Mouse (Mus musculus): ENCODE data around the gene Slc25a18. TPM values are rescaled to one million over a fixed set of nuclear protein-coding genes. Genes with fewer than 3 reads are reported as not detected.
"Not testable (repeated sequence)": the region's sequence is repeated elsewhere in the genome, so short reads cannot be mapped to it uniquely, and the experiment has no call there.

Gene Slc25a18
- polyA plus RNA-seq, 1 experiment from 2014 or later: 0.67 TPM

- H3K27ac ChIP-seq: no peak overlapping the region
Observed at GRCm38 (mm10) chr6:120799581-120800041, 26.2 kb downstream of the Slc25a18 start.

GRCm38 (mm10) chr6:120806999-120807737 is 33.8 kb downstream of the Slc25a18 start:
- H3K9ac ChIP-seq: no peak overlapping the region
- H3K4me1 ChIP-seq: no peaks in the 10 kb centered on the region
- H3K4me3 ChIP-seq: no peak overlapping the region
- H3K27me3 ChIP-seq: no peaks in the 10 kb centered on the region
- peaks cover 94% of the 10 kb centered on the region for H3K36me3 ChIP-seq
- no peak overlapping the region for H3K27ac ChIP-seq
- H3K4me2 ChIP-seq (replicated peaks): no peak overlapping the region
- WGBS: 89% methylated on average over 5 of the region's 5 CpGs
- H3K9me3 ChIP-seq: no peaks in the 10 kb centered on the region
- no peak for ATAC-seq (ENCODE audit: low FRiP score, low read depth)

More at GRCm38 (mm10) chr6:120799581-120800041, 26.2 kb downstream of the Slc25a18 start:
- Histone ChIP-seq H3K9ac (no peak overlapping the region), H3K36me3 (peaks cover 99% of the 10 kb centered on the region), H3K27me3 (no peaks in the 10 kb centered on the region), H3K9me3 (no peaks in the 10 kb centered on the region), H3K4me2 (replicated peaks) (no peak overlapping the region), H3K4me3 (no peak overlapping the region), H3K4me1 (no peaks in the 10 kb centered on the region)
- ATAC-seq (ENCODE audit: low FRiP score, low read depth): no peak
- WGBS: 90% methylated on average over 4 of the region's 4 CpGs

DNA sequence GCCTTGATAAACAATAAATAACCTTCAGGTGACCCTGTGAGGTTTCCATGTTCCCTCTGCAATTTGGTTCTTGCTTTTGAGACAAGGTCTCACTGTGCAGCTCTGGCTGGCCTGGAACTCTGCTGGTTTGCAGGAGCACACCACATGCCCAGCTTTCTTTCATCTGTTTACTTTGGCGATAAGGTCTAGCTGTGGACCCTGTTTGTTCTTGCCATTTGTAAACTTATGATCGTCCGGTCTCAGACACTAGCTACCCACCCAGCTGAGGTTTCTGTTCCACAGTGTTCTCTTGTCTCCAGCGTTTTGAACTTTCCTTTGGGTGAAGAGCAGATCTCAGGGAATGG is 34.3 kb downstream of the Slc25a18 start:
- no peaks in the 10 kb centered on the region for H3K9me3 ChIP-seq
- no peak overlapping the region for H3K9ac ChIP-seq
- no peaks in the 10 kb centered on the region for H3K4me1 ChIP-seq
- H3K36me3 ChIP-seq: peaks cover 88% of the 10 kb centered on the region
- WGBS: 96% methylated on average over 4 of the region's 4 CpGs
- no peak overlapping the region for H3K27ac ChIP-seq
- no peak overlapping the region for H3K4me2 ChIP-seq (replicated peaks)
- no peak overlapping the region for H3K4me3 ChIP-seq
- H3K27me3 ChIP-seq: no peaks in the 10 kb centered on the region
- no peak for ATAC-seq (ENCODE audit: low FRiP score, low read depth)

DNA sequence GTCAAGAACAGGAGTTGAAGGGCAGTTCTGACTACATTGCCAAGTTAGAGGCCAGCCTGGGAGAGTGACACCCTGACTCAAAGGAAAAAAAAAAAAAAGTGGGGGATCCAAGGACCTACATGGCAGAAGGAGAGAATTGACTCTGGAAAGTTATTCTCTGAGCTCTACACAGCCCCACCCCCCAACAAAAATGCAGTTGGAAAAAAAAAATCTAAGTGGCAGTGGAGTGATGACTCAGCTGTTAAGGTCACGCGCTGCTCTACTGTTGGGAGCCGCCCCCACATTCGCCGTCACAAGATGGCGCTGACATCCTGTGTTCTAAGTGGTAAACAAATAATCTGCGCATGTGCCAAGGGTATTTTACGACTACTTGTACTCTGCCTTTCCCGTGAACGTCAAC is 38.6 kb downstream of the Slc25a18 start:
- not testable (repeated sequence) for H3K4me2 ChIP-seq (replicated peaks); H3K9ac ChIP-seq; H3K9me3 ChIP-seq; H3K4me3 ChIP-seq; H3K4me1 ChIP-seq; H3K27ac ChIP-seq; H3K27me3 ChIP-seq; ATAC-seq (ENCODE audit: low FRiP score, low read depth)
- 96% methylated on average over 9 of the region's 10 CpGs for WGBS
- peaks cover 47% of the 10 kb centered on the region for H3K36me3 ChIP-seq

- ATAC-seq (ENCODE audit: low FRiP score, low read depth): no peak
- 97% methylated on average over 2 of the region's 2 CpGs for WGBS
Observed at GRCm38 (mm10) chr6:120819294-120819693, 45.9 kb downstream of the Slc25a18 start.

DNA sequence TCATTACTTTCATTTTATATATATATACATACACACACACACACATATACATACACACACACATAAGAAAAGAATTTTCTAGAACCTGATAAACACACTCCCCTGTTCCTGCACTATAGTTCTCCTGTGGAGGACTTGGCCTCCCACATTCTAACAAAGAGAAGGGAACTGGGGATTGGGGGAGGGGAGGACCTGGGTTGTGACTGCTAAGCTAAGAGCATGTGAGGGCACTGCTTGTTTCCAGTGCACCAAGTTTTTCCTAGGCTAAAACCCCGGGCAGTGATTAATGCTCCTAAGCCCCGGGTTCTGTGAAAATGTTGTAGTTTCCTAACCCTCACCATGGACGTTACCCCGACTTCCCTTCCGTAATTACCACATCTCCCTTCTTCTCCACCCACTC is 46.8 kb downstream of the Slc25a18 start:
- Histone ChIP-seq H3K27ac (no peak overlapping the region), H3K4me1 (peaks cover 14% of the 10 kb centered on the region), H3K4me2 (replicated peaks) (no peak overlapping the region), H3K27me3 (no peaks in the 10 kb centered on the region), H3K36me3 (peaks cover 23% of the 10 kb centered on the region), H3K9me3 (peaks cover 6% of the 10 kb centered on the region; the same call in 1 of the 2 replicates), H3K9ac (no peak overlapping the region), H3K4me3 (no peak overlapping the region)
- WGBS: 87% methylated on average over 5 of the region's 5 CpGs
- ATAC-seq (ENCODE audit: low FRiP score, low read depth): no peak

More at GRCm38 (mm10) chr6:120819294-120819693, 45.9 kb downstream of the Slc25a18 start:
- Histone ChIP-seq H3K27me3 (no peaks in the 10 kb centered on the region), H3K36me3 (peaks cover 23% of the 10 kb centered on the region), H3K4me1 (peaks cover 14% of the 10 kb centered on the region), H3K9me3 (peaks cover 6% of the 10 kb centered on the region; the same call in 1 of the 2 replicates), H3K9ac (no peak overlapping the region), H3K4me2 (replicated peaks) (no peak overlapping the region), H3K27ac (no peak overlapping the region), H3K4me3 (no peak overlapping the region)

DNA sequence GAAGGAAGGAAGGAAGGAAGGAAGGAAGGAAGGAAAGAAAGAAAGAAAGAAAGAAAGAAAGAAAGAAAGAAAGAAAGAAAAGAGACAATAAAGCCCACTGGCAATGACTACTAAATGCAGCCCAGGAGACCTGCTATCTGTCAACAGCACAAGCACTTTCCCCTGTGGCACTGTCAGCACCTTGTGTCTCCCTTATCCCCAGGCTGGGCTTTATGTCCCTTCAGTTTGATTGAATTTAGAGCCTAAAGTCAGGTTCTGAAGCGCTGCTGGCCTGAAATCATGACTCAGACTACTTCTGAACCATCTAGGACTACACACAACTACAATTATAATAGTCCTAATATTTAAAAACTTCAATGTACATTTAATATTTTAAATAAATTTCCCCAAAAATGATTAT is 47.6 kb downstream of the Slc25a18 start:
- peaks cover 6% of the 10 kb centered on the region; the same call in 1 of the 2 replicates for H3K9me3 ChIP-seq
- H3K27me3 ChIP-seq: no peaks in the 10 kb centered on the region
- H3K4me2 ChIP-seq (replicated peaks): peak overlapping the region; percentile 75
- 90% methylated on average over 1 of the region's 1 CpGs for WGBS
- 0 out of 2 replicates have a peak overlapping the region, but pooled peaks have one; percentile 35 for H3K9ac ChIP-seq
- H3K4me1 ChIP-seq: peaks cover 14% of the 10 kb centered on the region
- peaks cover 23% of the 10 kb centered on the region for H3K36me3 ChIP-seq
- ATAC-seq (ENCODE audit: low FRiP score, low read depth): no peak
- H3K27ac ChIP-seq: no peak overlapping the region
- H3K4me3 ChIP-seq: peak overlapping the region; percentile 92; the same call in 1 of the 2 replicates

GRCm38 (mm10) chr6:120821715-120822114 is 48.3 kb downstream of the Slc25a18 start:
- H3K4me1 ChIP-seq: peaks cover 14% of the 10 kb centered on the region
- no peaks in the 10 kb centered on the region for H3K27me3 ChIP-seq
- H3K9ac ChIP-seq: peak overlapping the region; percentile 87
- WGBS: 54% methylated on average over 5 of the region's 5 CpGs
- no peak overlapping the region for H3K27ac ChIP-seq
- H3K4me2 ChIP-seq (replicated peaks): peak overlapping the region; percentile 75
- peaks cover 23% of the 10 kb centered on the region for H3K36me3 ChIP-seq
- ATAC-seq (ENCODE audit: low FRiP score, low read depth): no peak
- H3K9me3 ChIP-seq: peaks cover 6% of the 10 kb centered on the region; the same call in 1 of the 2 replicates
- peak overlapping the region; percentile 92 for H3K4me3 ChIP-seq

GRCm38 (mm10) chr6:120822307-120822928 is 49.0 kb downstream of the Slc25a18 start, which contains the start of gene Atp6v1e1:
Gene Atp6v1e1 (minus strand): TSS chr6:120822793.
- WGBS: under 1% methylated on average over 41 of the region's 41 CpGs
- Histone ChIP-seq H3K9me3 (0 out of 2 replicates have a peak, but pooled peaks cover 3% of the 10 kb centered on the region), H3K36me3 (peaks cover 19% of the 10 kb centered on the region), H3K27me3 (no peaks in the 10 kb centered on the region), H3K4me3 (peak within 1 kb of the TSS; percentile 92), H3K4me2 (replicated peaks) (peak within 1 kb of the TSS; percentile 75), H3K27ac (peak within 1 kb of the TSS; percentile 88), H3K9ac (peak within 1 kb of the TSS; percentile 87), H3K4me1 (peaks cover 14% of the 10 kb centered on the region)
- peak; percentile 97 for ATAC-seq (ENCODE audit: low FRiP score, low read depth)

GRCm38 (mm10) chr6:120822937-120823614 is 49.7 kb downstream of the Slc25a18 start:
- H3K27ac ChIP-seq: no peak overlapping the region; the same call in 1 of the 2 replicates
- H3K9ac ChIP-seq: no peak overlapping the region
- no peaks in the 10 kb centered on the region for H3K9me3 ChIP-seq
- ATAC-seq (ENCODE audit: low FRiP score, low read depth): no peak
- peaks cover 12% of the 10 kb centered on the region for H3K36me3 ChIP-seq
- H3K4me1 ChIP-seq: peaks cover 14% of the 10 kb centered on the region
- WGBS: 79% methylated on average over 10 of the region's 10 CpGs
- peak overlapping the region; percentile 75 for H3K4me2 ChIP-seq (replicated peaks)
- H3K27me3 ChIP-seq: no peaks in the 10 kb centered on the region
- peak overlapping the region; percentile 92 for H3K4me3 ChIP-seq

GRCm38 (mm10) chr6:120830056-120830455 is 56.7 kb downstream of the Slc25a18 start:
- Histone ChIP-seq H3K4me1 (no peaks in the 10 kb centered on the region), H3K36me3 (no peaks in the 10 kb centered on the region), H3K4me2 (replicated peaks) (no peak overlapping the region), H3K27me3 (no peaks in the 10 kb centered on the region), H3K27ac (no peak overlapping the region), H3K4me3 (no peak overlapping the region), H3K9ac (no peak overlapping the region), H3K9me3 (no peaks in the 10 kb centered on the region)
- ATAC-seq (ENCODE audit: low FRiP score, low read depth): no peak
- 55% methylated on average over 1 of the region's 1 CpGs for WGBS
